Mouse (Mus musculus) forebrain, postnatal 0 days (tissue): ENCODE measurements around the gene Bbx. TPM values are rescaled to one million over a fixed set of nuclear protein-coding genes. Genes with fewer than 3 reads are reported as not detected.

ENCODE experiments used
- ATAC-seq: fragments of 200-750 bp; cut with Nextera tagmentation; 2 replicates; pipeline ENCODE4 v1.8.0; 2017; ENCODE audit warnings: mild to moderate bottlenecking, moderate library complexity
- DNase-seq: peaks from one replicate; pipeline ENCODE4 v3.0.0-alpha.2; 2015
- H3K27ac ChIP-seq: fragments of 300-500 bp; sonication (generic); 2 replicates; pipeline ENCODE4 v1.5.1; 2014; ENCODE audit warnings: low read depth, mild to moderate bottlenecking, antibody characterized with exemption, low read length, moderate library complexity, mixed read lengths
- H3K27me3 ChIP-seq: fragments of 300-500 bp; sonication (generic); 2 replicates; pipeline ENCODE4 v1.6.1; 2014; ENCODE audit warnings: mild to moderate bottlenecking, low read length, mixed read lengths; ENCODE audit not compliant: insufficient read depth
- H3K36me3 ChIP-seq: fragments of 300-500 bp; sonication (generic); 2 replicates; pipeline ENCODE4 v1.6.1; 2014; ENCODE audit warnings: mild to moderate bottlenecking, moderate library complexity; ENCODE audit not compliant: insufficient read depth
- H3K4me1 ChIP-seq: fragments of 300-500 bp; sonication (generic); 2 replicates; pipeline ENCODE4 v1.6.1; 2014; ENCODE audit warnings: antibody characterized with exemption; ENCODE audit not compliant: insufficient read depth
- H3K4me2 ChIP-seq: fragments of 300-500 bp; sonication (generic); 2 replicates; pipeline ENCODE4 v1.6.1; 2014; ENCODE audit warnings: low read depth, mild to moderate bottlenecking, moderate library complexity
- H3K4me3 ChIP-seq: fragments of 300-500 bp; sonication (generic); 2 replicates; pipeline ENCODE4 v1.5.1; 2014; ENCODE audit warnings: low read depth, low read length, mixed read lengths
- H3K9ac ChIP-seq: fragments of 300-500 bp; sonication (generic); 2 replicates; pipeline ENCODE4 v1.6.1; 2014; ENCODE audit warnings: mild to moderate bottlenecking
- H3K9me3 ChIP-seq: fragments of 300-500 bp; sonication (generic); 2 replicates; pipeline ENCODE4 v1.6.1; 2016; ENCODE audit warnings: low read length
- CTCF ChIP-seq: sonication (generic); IDR thresholded peaks from 2 replicates; pipeline ENCODE4 v1.5.1; 2016; ENCODE audit warnings: antibody characterized with exemption, control low read depth, low read depth
- WGBS: fragments of 180-500 bp; shearing (Covaris S2); extraction: QIAGEN DNeasy Blood & Tissue Kit; methylation state at CpG from one replicate; pipeline ENCODE4 v1.1.7; 2014; 5-methylcytosine and 5-hydroxymethylcytosine counted together
- polyA plus RNA-seq: library from polyadenylated mRNA; unstranded; fragments of >200 nt; fragmentation: Nextera tagmentation; extraction: Ambion mirVana; gene quantifications from 2 replicates; pipeline ENCODE4 v1.2.1, GENCODE M21; 2015
- total RNA-seq: library from RNA; depleted of rRNA; stranded (reverse); fragments of >200 nt; gene quantifications from 2 replicates; pipeline ENCODE4 v1.2.3, GENCODE M21; 2014

The Bbx gene
- total and polyA plus RNA-seq, 2 experiments from 2014 or later, result 11.9 to 13.2 TPM

DNA sequence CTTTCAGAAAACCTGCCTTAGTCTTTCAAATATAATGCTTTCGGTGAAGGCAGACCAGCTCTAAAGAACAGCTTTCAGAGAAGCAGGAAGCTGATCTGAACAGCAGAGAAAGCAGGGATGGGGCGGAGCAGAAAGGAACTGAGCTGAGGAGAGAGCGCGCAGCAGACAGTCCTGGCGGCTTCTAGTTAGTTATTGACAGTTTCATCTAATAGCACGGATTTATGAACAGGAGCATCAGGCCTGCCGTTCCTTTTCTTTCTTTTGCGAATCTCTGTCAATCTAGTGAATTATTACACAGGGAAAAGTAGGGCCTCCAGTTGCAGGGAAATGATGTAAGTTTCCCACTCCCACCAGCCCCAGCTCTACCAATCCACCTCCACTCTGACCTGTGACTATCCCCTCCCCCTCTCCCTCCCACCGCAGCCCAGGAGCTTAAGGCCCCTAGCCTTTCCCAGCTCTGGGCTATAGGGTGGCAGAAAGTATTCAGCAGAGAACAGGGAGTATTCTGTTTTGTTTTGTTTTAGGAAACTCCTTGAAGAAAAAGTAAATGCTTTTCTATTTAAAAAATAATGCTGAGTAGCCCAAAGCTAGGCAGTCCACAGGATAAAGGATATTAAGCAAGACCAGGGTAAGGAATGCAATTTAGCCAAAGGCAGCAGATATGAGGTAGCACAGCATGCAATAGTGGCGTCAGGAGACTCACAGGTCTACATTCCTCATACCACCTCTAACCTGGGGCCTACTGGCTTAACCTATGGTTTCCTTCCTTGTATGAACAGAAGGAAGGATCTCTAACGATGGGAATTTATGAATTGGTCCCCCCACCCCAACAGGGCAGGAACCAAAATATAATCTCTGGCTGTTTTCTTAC, 67.8 kb downstream of the Bbx start:
- peak overlapping the region; percentile 52 for H3K4me2 ChIP-seq
- no peaks in the 10 kb centered on the region for H3K9me3 ChIP-seq
- no peak for TF ChIP-seq CTCF
- 10% methylated on average over 11 of the region's 11 CpGs for WGBS
- peak overlapping the region; percentile 62 for H3K9ac ChIP-seq
- H3K4me1 ChIP-seq, result 0 out of 2 replicates have a peak, but pooled peaks cover 3% of the 10 kb centered on the region
- H3K27ac ChIP-seq, result peak overlapping the region; percentile 78
- DNase-seq (peak; percentile 64), ATAC-seq (peak; percentile 92)
- H3K27me3 ChIP-seq, result no peaks in the 10 kb centered on the region
- no peaks in the 10 kb centered on the region for H3K36me3 ChIP-seq
- H3K4me3 ChIP-seq, result peak overlapping the region; percentile 47

DNA sequence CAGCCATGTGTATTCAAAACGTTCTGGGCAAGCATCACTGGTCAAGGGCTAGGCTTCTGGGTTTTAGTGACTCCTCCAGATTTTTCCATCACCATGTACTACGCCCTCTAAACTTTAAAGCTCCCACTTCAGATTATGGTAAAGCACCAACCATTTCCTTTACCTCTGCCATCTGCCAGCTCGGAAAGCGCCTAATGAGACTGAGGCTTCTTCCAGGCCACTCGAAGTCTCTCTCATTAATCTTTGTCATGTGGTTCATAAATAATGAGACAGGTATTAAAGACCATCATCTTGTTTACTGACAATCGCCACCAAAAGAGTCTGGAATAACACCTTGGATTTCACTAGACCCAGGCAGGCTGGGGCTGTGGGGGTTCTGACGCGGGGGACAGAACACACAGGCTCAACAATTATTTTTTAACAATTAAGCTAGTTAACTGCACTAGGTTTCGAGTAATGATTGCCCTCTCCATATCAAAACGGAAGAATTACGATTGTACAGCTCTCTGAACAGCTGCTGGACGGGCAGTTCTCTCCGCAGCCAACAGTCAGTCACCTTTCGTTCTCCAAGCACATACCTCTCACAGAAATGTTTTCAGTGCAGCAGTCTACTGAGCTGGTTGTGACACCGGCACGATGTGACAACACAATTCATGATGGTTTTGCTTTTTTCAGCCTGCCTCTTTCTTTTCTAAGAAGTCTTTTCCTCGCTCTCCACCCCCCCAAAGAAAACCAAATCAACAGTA, 68.6 kb downstream of the Bbx start:
- WGBS, result 27% methylated on average over 17 of the region's 17 CpGs

DNA sequence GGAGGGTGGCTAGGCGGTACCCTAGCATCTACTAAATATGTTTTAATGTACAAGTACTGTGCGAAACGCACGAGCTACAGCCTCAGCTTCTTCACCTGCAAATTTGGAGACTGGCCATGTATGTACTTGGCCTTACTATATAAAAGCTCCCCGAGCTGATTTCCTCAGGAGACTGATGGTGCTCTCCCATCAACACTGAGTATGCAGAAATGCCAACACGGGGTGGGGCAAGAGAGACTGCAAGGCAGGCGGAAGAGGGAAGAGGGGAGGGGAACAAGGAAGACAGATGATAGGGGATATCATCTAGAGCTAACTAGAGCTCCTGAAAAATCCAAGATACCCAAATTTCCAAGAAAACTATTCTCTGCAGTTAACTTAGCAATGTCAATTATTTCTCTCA, 71.6 kb downstream of the Bbx start:
- TF ChIP-seq CTCF, result no peak
- 89% methylated on average over 7 of the region's 7 CpGs for WGBS
- H3K4me2 ChIP-seq, result no peak overlapping the region
- DNase-seq (no peak), ATAC-seq (no peak)
- no peak overlapping the region for H3K9ac ChIP-seq
- H3K27me3 ChIP-seq, result no peaks in the 10 kb centered on the region
- no peaks in the 10 kb centered on the region for H3K9me3 ChIP-seq
- H3K36me3 ChIP-seq, result no peaks in the 10 kb centered on the region
- H3K4me3 ChIP-seq, result no peak overlapping the region
- 0 out of 2 replicates have a peak, but pooled peaks cover 3% of the 10 kb centered on the region for H3K4me1 ChIP-seq
- no peak overlapping the region for H3K27ac ChIP-seq

More for the DNA sequence above, 68.6 kb downstream of the Bbx start:
- H3K9me3 ChIP-seq, result no peaks in the 10 kb centered on the region
- TF ChIP-seq CTCF, result no peak
- H3K4me3 ChIP-seq, result peak overlapping the region; percentile 47
- peak overlapping the region; percentile 62 for H3K9ac ChIP-seq
- H3K4me2 ChIP-seq, result peak overlapping the region; percentile 52
- DNase-seq (no peak), ATAC-seq (peak; percentile 76)
- peak overlapping the region; percentile 78 for H3K27ac ChIP-seq
- no peaks in the 10 kb centered on the region for H3K36me3 ChIP-seq
- H3K4me1 ChIP-seq, result 0 out of 2 replicates have a peak, but pooled peaks cover 3% of the 10 kb centered on the region
- H3K27me3 ChIP-seq, result no peaks in the 10 kb centered on the region

DNA sequence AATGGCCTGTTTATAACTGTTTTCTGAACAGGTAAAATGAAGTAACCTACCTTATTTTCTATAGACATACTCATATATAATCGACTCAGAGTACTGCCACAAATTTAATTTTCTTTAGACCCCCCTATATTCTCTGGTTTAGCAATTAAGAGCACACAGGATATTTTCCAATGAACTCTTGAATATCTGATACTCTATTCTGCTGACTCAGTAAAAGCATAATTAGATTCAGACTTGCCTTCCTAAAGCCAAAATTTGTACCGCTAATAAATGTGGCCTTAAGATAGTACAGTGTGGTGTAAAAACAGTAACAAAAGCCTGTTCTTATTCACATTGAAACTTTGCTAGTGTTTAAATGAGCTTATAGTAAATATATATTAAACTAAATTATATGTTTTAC, 102.5 kb downstream of the Bbx start:
- ATAC-seq (no peak), DNase-seq (no peak)
- no peak overlapping the region for H3K4me2 ChIP-seq
- no peak overlapping the region for H3K27ac ChIP-seq
- no peak overlapping the region for H3K4me3 ChIP-seq
- no peak for TF ChIP-seq CTCF
- 86% methylated on average over 2 of the region's 2 CpGs for WGBS
- no peaks in the 10 kb centered on the region for H3K4me1 ChIP-seq
- H3K27me3 ChIP-seq, result no peaks in the 10 kb centered on the region
- H3K9ac ChIP-seq, result no peak overlapping the region
- no peaks in the 10 kb centered on the region for H3K9me3 ChIP-seq
- no peaks in the 10 kb centered on the region for H3K36me3 ChIP-seq

DNA sequence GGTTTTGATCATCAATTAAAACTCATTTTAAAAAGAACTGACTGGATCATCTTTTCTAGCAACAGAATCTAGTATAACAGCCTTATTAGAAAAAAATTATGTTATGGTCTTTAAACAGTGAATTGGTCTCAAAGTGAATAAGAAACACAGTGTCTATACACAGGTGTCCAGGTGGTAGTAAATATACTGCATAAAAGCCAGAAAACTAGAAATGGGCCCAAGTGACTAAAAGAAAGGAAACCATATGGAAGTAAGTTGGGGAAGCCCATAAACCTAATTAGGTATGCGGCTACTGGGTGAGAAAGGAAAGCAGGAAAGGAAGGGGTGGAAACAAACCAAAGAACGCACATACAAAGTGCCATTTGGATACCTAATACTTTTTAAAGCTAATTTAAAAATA, 107.4 kb downstream of the Bbx start:
- DNase-seq, result no peak
- TF ChIP-seq CTCF, result no peak
- ATAC-seq, result no peak
- Histone ChIP-seq H3K9ac (no peak overlapping the region), H3K27ac (no peak overlapping the region), H3K9me3 (no peaks in the 10 kb centered on the region), H3K4me3 (no peak overlapping the region), H3K4me1 (no peaks in the 10 kb centered on the region), H3K36me3 (no peaks in the 10 kb centered on the region), H3K27me3 (no peaks in the 10 kb centered on the region), H3K4me2 (no peak overlapping the region)
- 79% methylated on average over 2 of the region's 2 CpGs for WGBS

DNA sequence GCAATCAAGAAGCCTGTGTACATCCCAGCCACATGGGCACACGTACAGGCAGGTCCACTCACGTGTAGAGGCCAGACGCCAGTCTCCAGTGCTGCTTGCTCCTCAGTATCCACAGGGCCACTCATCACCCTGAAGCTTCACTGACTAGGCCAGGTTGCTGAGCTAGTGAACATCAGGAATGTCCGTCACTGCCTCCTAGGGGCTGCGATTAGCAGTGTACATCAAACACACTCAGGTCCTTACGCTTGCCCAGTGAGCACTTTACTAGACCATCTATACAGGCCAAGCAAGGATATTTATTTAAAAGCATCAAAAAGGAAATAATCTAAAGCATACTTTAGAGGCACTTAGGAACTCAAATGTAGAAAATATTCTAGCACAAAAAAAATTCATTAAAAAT, 107.9 kb downstream of the Bbx start:
- no peaks in the 10 kb centered on the region for H3K36me3 ChIP-seq
- H3K4me2 ChIP-seq, result no peak overlapping the region
- H3K4me3 ChIP-seq, result no peak overlapping the region
- ATAC-seq (no peak), DNase-seq (no peak)
- H3K9ac ChIP-seq, result no peak overlapping the region
- no peaks in the 10 kb centered on the region for H3K27me3 ChIP-seq
- 87% methylated on average over 6 of the region's 6 CpGs for WGBS
- TF ChIP-seq CTCF, result peak; percentile 16; the same call in 1 of the 2 replicates
- H3K4me1 ChIP-seq, result no peaks in the 10 kb centered on the region
- H3K9me3 ChIP-seq, result no peaks in the 10 kb centered on the region
- no peak overlapping the region for H3K27ac ChIP-seq

DNA sequence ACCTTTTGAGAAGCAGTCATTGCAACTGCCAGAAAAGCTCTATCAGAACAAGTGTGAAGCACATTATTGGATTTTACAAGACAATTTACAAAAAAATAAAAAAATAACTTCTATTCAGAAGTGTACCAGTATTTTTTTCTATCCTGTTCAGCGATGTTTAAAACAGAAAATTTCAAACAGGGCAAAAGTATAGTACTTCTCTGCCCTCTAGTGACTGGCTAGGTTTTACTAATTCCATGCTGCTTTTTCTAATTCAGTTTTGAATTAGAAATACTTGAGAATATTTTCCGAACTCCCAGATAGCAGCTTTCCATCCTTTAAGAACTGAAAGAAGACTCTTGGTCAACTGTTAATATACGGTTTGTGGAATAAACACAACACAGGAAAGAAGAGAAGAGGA, 110.8 kb downstream of the Bbx start:
- Histone ChIP-seq H3K9ac (no peak overlapping the region), H3K27me3 (no peaks in the 10 kb centered on the region), H3K9me3 (no peaks in the 10 kb centered on the region), H3K4me1 (no peaks in the 10 kb centered on the region), H3K4me2 (no peak overlapping the region), H3K36me3 (no peaks in the 10 kb centered on the region), H3K4me3 (no peak overlapping the region), H3K27ac (no peak overlapping the region)
- 0 out of 2 replicates have a peak, but pooled peaks have one; percentile 33 for TF ChIP-seq CTCF
- no peak for ATAC-seq
- WGBS, result 71% methylated on average over 3 of the region's 3 CpGs
- DNase-seq, result peak; percentile 27
